Mouse (Mus musculus) heart, postnatal 36 days (tissue): Measurements from ENCODE around the gene Lgr5. TPM values are rescaled to one million over a fixed set of nuclear protein-coding genes. Genes with fewer than 3 reads are reported as not detected.
A peak's percentile ranks its signal among the peaks of the same experiment; 100 is the strongest.

Experiments
- DNase-seq, 2 experiments: peaks; one replicate each; pipeline ENCODE4 v3.0.0; 2021 to 2022
- intact Hi-C: fragments of 180-260 bp; cut with DNase I; formaldehyde crosslinking; loops from one replicate; pipeline ENCODE4 v1.15.1; 2025
- total RNA-seq, 2 experiments: library from RNA; stranded (reverse); gene quantifications; 2 replicates each; pipeline ENCODE4 v1.2.3; 2021

Gene Lgr5
- total RNA-seq = under 1 TPM in 1 of 2 experiments, not detected in 1; 0.08 TPM

GRCm38 (mm10) chr10:115587301-115587969 lies at the start of gene Lgr5:
Gene Lgr5, minus strand, starts transcription at chr10:115587780.
- DNase-seq = peak; percentile 11 to 22
- intact Hi-C loops = no loop called here

- intact Hi-C loops = no loop called here
- DNase-seq = no peak
Measured at GRCm38 (mm10) chr10:115626678-115627077, 39.1 kb upstream of the Lgr5 start.

GRCm38 (mm10) chr10:115624957-115625356 lies 37.4 kb upstream of the Lgr5 start:
- intact Hi-C loops = no loop called here
- no peak for DNase-seq

GRCm38 (mm10) chr10:115623956-115624671 lies 36.5 kb upstream of the Lgr5 start:
- no peak for DNase-seq
- intact Hi-C loops = no loop called here

GRCm38 (mm10) chr10:115623481-115623880 lies 35.9 kb upstream of the Lgr5 start:
- DNase-seq = no peak
- intact Hi-C loops = no loop called here

- intact Hi-C loops = no loop called here
- DNase-seq = no peak
Measured at GRCm38 (mm10) chr10:115618288-115618856, 30.8 kb upstream of the Lgr5 start.

GRCm38 (mm10) chr10:115617456-115618287 lies 30.1 kb upstream of the Lgr5 start:
- peak; percentile 4 to 7 for DNase-seq
- intact Hi-C loops = loop anchor here (2.0 kb wide), 2 partner anchors 211 to 295 kb away; no protein-coding TSS in a partner anchor

- DNase-seq = no peak
- intact Hi-C loops = no loop called here
Measured at GRCm38 (mm10) chr10:115595748-115596147, 8.2 kb upstream of the Lgr5 start.

GRCm38 (mm10) chr10:115593651-115594050 lies 6.1 kb upstream of the Lgr5 start:
- intact Hi-C loops = no loop called here
- no peak for DNase-seq

- intact Hi-C loops = no loop called here
- no peak for DNase-seq
Measured at GRCm38 (mm10) chr10:115593221-115593620, 5.6 kb upstream of the Lgr5 start.

GRCm38 (mm10) chr10:115587979-115588378 lies 399 bp upstream of the Lgr5 start:
- DNase-seq = no peak
- intact Hi-C loops = no loop called here

- DNase-seq = no peak
- intact Hi-C loops = no loop called here
Measured at GRCm38 (mm10) chr10:115586246-115587231, 1.0 kb downstream of the Lgr5 start.

GRCm38 (mm10) chr10:115585491-115586245 lies 1.9 kb downstream of the Lgr5 start:
- DNase-seq = no peak
- intact Hi-C loops = no loop called here

GRCm38 (mm10) chr10:115584656-115585055 lies 2.9 kb downstream of the Lgr5 start:
- intact Hi-C loops = no loop called here
- no peak for DNase-seq

- intact Hi-C loops = no loop called here
- DNase-seq = no peak
Measured at GRCm38 (mm10) chr10:115583071-115583470, 4.5 kb downstream of the Lgr5 start.

- intact Hi-C loops = no loop called here
- no peak for DNase-seq
Measured at GRCm38 (mm10) chr10:115581971-115582370, 5.6 kb downstream of the Lgr5 start.

GRCm38 (mm10) chr10:115579494-115579893 lies 8.1 kb downstream of the Lgr5 start:
- no peak for DNase-seq
- intact Hi-C loops = no loop called here

- DNase-seq = no peak
- intact Hi-C loops = no loop called here
Measured at GRCm38 (mm10) chr10:115579076-115579475, 8.5 kb downstream of the Lgr5 start.
